Mouse (Mus musculus): ENCODE measurements around the gene Pigz. TPM values are rescaled to one million over a fixed set of nuclear protein-coding genes. Genes with fewer than 3 reads are reported as not detected.

Pigz gene
- total RNA-seq (2021), result 1 to 10 TPM; 1.8 to 4.7 TPM
- long read RNA-seq, experiment 1, partial matches to known transcripts, result 0 of 2 reads
- long read RNA-seq, experiment 1, other reads (novel, unspliced or antisense), result 1 of 2 reads
- long read RNA-seq, experiment 2, partial matches to known transcripts, result 0 of 1 reads
- long read RNA-seq, experiment 2, other reads (novel, unspliced or antisense), result 1 of 1 reads

GRCm38 (mm10) chr16:31933751-31934549, at the start of gene Pigz:
TSS of gene Pigz (plus strand) at chr16:31933851.
- peak; percentile 81 for DNase-seq
- intact Hi-C loops (cut with DNase I; ENCODE audit: low total_unique reads), result no loop called here

GRCm38 (mm10) chr16:31883902-31884301, 49.7 kb upstream of the Pigz start:
- no peak for DNase-seq
- intact Hi-C loops (cut with DNase I; ENCODE audit: low total_unique reads), result no loop called here

GRCm38 (mm10) chr16:31890907-31891306, 42.7 kb upstream of the Pigz start:
- intact Hi-C loops (cut with DNase I; ENCODE audit: low total_unique reads), result no loop called here
- DNase-seq, result no peak

GRCm38 (mm10) chr16:31893396-31894141, 40.1 kb upstream of the Pigz start:
- DNase-seq, result no peak

GRCm38 (mm10) chr16:31896971-31897774, 36.5 kb upstream of the Pigz start:
- intact Hi-C loops (cut with DNase I; ENCODE audit: low total_unique reads), result no loop called here
- DNase-seq, result peak; percentile 36

More at GRCm38 (mm10) chr16:31893396-31894141, 40.1 kb upstream of the Pigz start:
- intact Hi-C loops (cut with DNase I; ENCODE audit: low total_unique reads), result no loop called here

GRCm38 (mm10) chr16:31898546-31899326, 34.9 kb upstream of the Pigz start:
- intact Hi-C loops (cut with DNase I; ENCODE audit: low total_unique reads), result no loop called here
- no peak for DNase-seq

GRCm38 (mm10) chr16:31901886-31902285, 31.8 kb upstream of the Pigz start:
- DNase-seq, result no peak
- intact Hi-C loops (cut with DNase I; ENCODE audit: low total_unique reads), result no loop called here

GRCm38 (mm10) chr16:31903239-31903638, 30.4 kb upstream of the Pigz start:
- intact Hi-C loops (cut with DNase I; ENCODE audit: low total_unique reads), result no loop called here
- no peak for DNase-seq

GRCm38 (mm10) chr16:31905331-31905730, 28.3 kb upstream of the Pigz start:
- DNase-seq, result no peak
- intact Hi-C loops (cut with DNase I; ENCODE audit: low total_unique reads), result no loop called here

GRCm38 (mm10) chr16:31905891-31906825, 27.5 kb upstream of the Pigz start:
- no peak for DNase-seq
- intact Hi-C loops (cut with DNase I; ENCODE audit: low total_unique reads), result no loop called here

- DNase-seq, result peak; percentile 41
- intact Hi-C loops (cut with DNase I; ENCODE audit: low total_unique reads), result no loop called here
Measured at GRCm38 (mm10) chr16:31906896-31907295, 26.8 kb upstream of the Pigz start.

- DNase-seq, result no peak
- intact Hi-C loops (cut with DNase I; ENCODE audit: low total_unique reads), result no loop called here
Measured at GRCm38 (mm10) chr16:31908959-31909358, 24.7 kb upstream of the Pigz start.

GRCm38 (mm10) chr16:31910281-31910847, 23.3 kb upstream of the Pigz start:
- no peak for DNase-seq
- intact Hi-C loops (cut with DNase I; ENCODE audit: low total_unique reads), result no loop called here

- no peak for DNase-seq
- intact Hi-C loops (cut with DNase I; ENCODE audit: low total_unique reads), result loop anchor here (2.0 kb wide), 1 partner anchor 37 kb away; no protein-coding TSS in a partner anchor
Measured at GRCm38 (mm10) chr16:31917776-31918175, 15.9 kb upstream of the Pigz start.

GRCm38 (mm10) chr16:31918248-31918724, 15.4 kb upstream of the Pigz start:
- peak; percentile 62 for DNase-seq
- intact Hi-C loops (cut with DNase I; ENCODE audit: low total_unique reads), result loop anchor here (2.0 kb wide), 1 partner anchor 37 kb away; no protein-coding TSS in a partner anchor

GRCm38 (mm10) chr16:31924368-31924767, 9.3 kb upstream of the Pigz start:
- intact Hi-C loops (cut with DNase I; ENCODE audit: low total_unique reads), result no loop called here
- DNase-seq, result no peak

GRCm38 (mm10) chr16:31926091-31926490, 7.6 kb upstream of the Pigz start:
- DNase-seq, result no peak
- intact Hi-C loops (cut with DNase I; ENCODE audit: low total_unique reads), result no loop called here

All from gastrocnemius, postnatal 14 days (tissue).